8 mouse cellular contexts compared by ENCODE assay signal in the genomic region with DNA sequence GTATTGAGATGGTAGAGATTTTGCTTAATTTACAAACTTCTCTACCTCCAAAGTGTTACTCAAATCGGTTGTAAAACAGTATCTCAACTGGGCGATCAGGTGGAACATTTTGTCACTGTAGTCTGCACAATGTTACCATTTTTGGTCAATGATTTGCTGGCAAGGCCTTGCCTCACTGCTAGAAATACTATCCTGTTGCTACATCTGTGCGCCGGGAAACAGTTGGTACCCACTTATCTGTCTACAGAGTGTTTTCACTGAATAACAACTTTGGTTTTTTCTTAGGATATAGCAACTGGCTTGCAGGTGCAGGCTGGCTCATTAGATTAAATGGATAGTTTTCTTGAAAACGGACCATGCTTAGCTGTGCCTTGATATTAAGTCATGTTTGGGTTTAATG. TPM values are rescaled to one million over a fixed set of nuclear protein-coding genes. Genes with fewer than 3 reads are reported as not detected.
DNase-seq lines count a peak whose midpoint lies in the region; ATAC-seq and TF ChIP-seq lines count a peak whose summit lies in the region.

No protein-coding gene starts in this region.

- H3K9me3 ChIP-seq in heart, embryonic 14.5 days (ENCODE audit: control insufficient read depth, low read length) = no peaks in the 10 kb centered on the region

- WGBS in heart, adult 2 months = 1% methylated on average over 5 of the region's 5 CpGs
- WGBS in heart, embryonic 14.5 days = 1% methylated on average over 5 of the region's 5 CpGs
- 23% methylated on average over 5 of the region's 5 CpGs for WGBS in macrophage (ENCODE audit: missing documents)

- no peak for DNase-seq in heart, adult 2 months
- no peak for DNase-seq in heart, adult 9 months (ENCODE audit: low spot score in 2 of 2)
- peak; percentile 24 to 37 for DNase-seq in adrenal gland, postnatal 36 days
- peak; percentile 31 for DNase-seq in layer of hippocampus, adult 9-10 months (ENCODE audit: low spot score)
- no peak for DNase-seq in spleen, adult 12 weeks (ENCODE audit: low spot score)

- H3K4me3 ChIP-seq in heart, adult 2 months = peak overlapping the region; percentile 79
- peak overlapping the region; percentile 93 to 94 for H3K4me3 ChIP-seq in heart, embryonic 14.5 days (ENCODE audit: control insufficient read depth in 1 of 2, insufficient read depth in 1 of 2, low read depth in 1 of 2, low read length in 2 of 2)
- H3K4me3 ChIP-seq in macrophage (ENCODE audit: inconsistent target) = peak overlapping the region; percentile 72

- intact Hi-C loops in heart, adult 2 months (cut with DNase I) = loop anchor here (5.0 kb wide), 2 partner anchors 91 to 301 kb away; no protein-coding TSS in a partner anchor

- no peak for TF ChIP-seq CTCF in heart, adult 2 months (IDR thresholded peaks at IDR 0.05)

- H3K9ac ChIP-seq in heart, adult 2 months (ENCODE audit: low read depth, low read length) = peak overlapping the region; percentile 76
- peak overlapping the region; percentile 99 for H3K9ac ChIP-seq in heart, embryonic 14.5 days (ENCODE audit: low read length)

- no peak for TF ChIP-seq POLR2A in heart, adult 2 months (IDR thresholded peaks at IDR 0.05; ENCODE audit: insufficient read depth, low read depth, low read length)

- H3K4me1 ChIP-seq in heart, adult 2 months (ENCODE audit: control insufficient read depth, insufficient read depth, low read length) = peaks cover 14% of the 10 kb centered on the region
- peaks cover 5 to 40% of the 10 kb centered on the region in 2 experiments for H3K4me1 ChIP-seq in heart, embryonic 14.5 days (ENCODE audit: control insufficient read depth in 2 of 2, insufficient read depth in 2 of 2, low read length in 2 of 2)

- H3K27ac ChIP-seq in heart, adult 2 months = peak overlapping the region; percentile 93
- H3K27ac ChIP-seq in heart, embryonic 14.5 days (replicated peaks in 1 of 2; ENCODE audit: control insufficient read depth in 1 of 2, insufficient read depth in 1 of 2, low read depth in 2 of 2, low read length in 2 of 2) = peak overlapping the region; percentile 98 to 100
- H3K27ac ChIP-seq in macrophage = peak overlapping the region; percentile 46

- H3K27me3 ChIP-seq in heart, adult 2 months (ENCODE audit: control insufficient read depth, insufficient read depth, low read length) = no peaks in the 10 kb centered on the region
- no peaks in the 10 kb centered on the region for H3K27me3 ChIP-seq in heart, embryonic 14.5 days (ENCODE audit: control insufficient read depth, insufficient read depth, low read length)

- TF ChIP-seq EP300 in heart, adult 2 months (IDR thresholded peaks at IDR 0.05; ENCODE audit: insufficient read depth, low read depth, low read length) = no peak

- no peak for ATAC-seq in heart, embryonic 14.5 days (ENCODE audit: insufficient number of reproducible peaks, insufficient read depth, low FRiP score, low read depth)
- no peak for ATAC-seq in monocyte, adult 5-6 weeks (replicated peaks; ENCODE audit: insufficient number of reproducible peaks, low FRiP score, low TSS enrichment, poor library complexity, severe bottlenecking)

- H3K36me3 ChIP-seq in heart, adult 2 months (ENCODE audit: control insufficient read depth, insufficient read depth, low read length) = peaks cover 11% of the 10 kb centered on the region
- no peaks in the 10 kb centered on the region for H3K36me3 ChIP-seq in heart, embryonic 14.5 days (ENCODE audit: control insufficient read depth, insufficient read depth, low read length)
- no peaks in the 10 kb centered on the region for H3K36me3 ChIP-seq in macrophage (ENCODE audit: inconsistent target)

- peaks cover 5% of the 10 kb centered on the region for H3K79me2 ChIP-seq in heart, adult 2 months (replicated peaks; ENCODE audit: control insufficient read depth, insufficient read depth, low read length)
- H3K79me2 ChIP-seq in macrophage (ENCODE audit: inconsistent target) = peaks cover 55% of the 10 kb centered on the region

- H3K4me2 ChIP-seq in heart, embryonic 14.5 days (ENCODE audit: low read length) = peak overlapping the region; percentile 63

RNA-seq across cellular contexts. Expression of a gene that starts 1.1 kb away (rescaled TPM):
- total RNA-seq in heart, adult 2 months (2021) = 100 to 1,000 TPM; 163 to 166 TPM
- 54.8 and 85.7 TPM in 2 replicates for polyA plus RNA-seq in heart, adult 2 months (2012; rRNA removed)
- total RNA-seq in adrenal gland, postnatal 36 days (2021) = 100 to 1,000 TPM; 227 to 300 TPM
- 1,027 and 1,036 TPM in 2 replicates for polyA plus RNA-seq in heart, embryonic 14.5 days (2014; fragmentation: Nextera tagmentation; extraction: Ambion mirVana)
- total RNA-seq in macrophage (2018; cell fraction: chromatin; rRNA removed) = 10 to 100 TPM in 23 of 26 experiments, 1 to 10 TPM in 3; 9.0 to 49.3 (median 16.0) TPM
- total RNA-seq in macrophage (2018; cell fraction: cytosol; rRNA removed) = 100 to 1,000 TPM; 120 to 178 (median 156) TPM
- total RNA-seq in macrophage (2018; cell fraction: nucleus; rRNA removed) = 10 to 100 TPM; 27.2 to 96.4 (median 51.3) TPM
- 154 to 176 TPM (median 162 TPM) in 3 replicates for polyA plus RNA-seq in macrophage (2018)
- 109 to 168 TPM (median 146 TPM) in 3 replicates for total RNA-seq in monocyte, adult 5-6 weeks (2017)

RNA-seq across cellular contexts. Expression of a gene that starts 53.3 kb away (rescaled TPM):
- total RNA-seq in heart, adult 2 months (2021) = under 1 TPM; 0.25 to 0.26 TPM
- polyA plus RNA-seq in heart, adult 2 months (2012; rRNA removed) = 0.27 and 0.32 TPM in 2 replicates
- under 1 TPM; 0.50 to 0.86 TPM for total RNA-seq in adrenal gland, postnatal 36 days (2021)
- polyA plus RNA-seq in heart, embryonic 14.5 days (2014; fragmentation: Nextera tagmentation; extraction: Ambion mirVana) = 2.1 and 2.2 TPM in 2 replicates
- not detected for total RNA-seq in macrophage (2018; cell fraction: chromatin; rRNA removed)
- under 1 TPM in 6 of 26 experiments, not detected in 20; 0.03 to 0.11 (median 0.06) TPM for total RNA-seq in macrophage (2018; cell fraction: cytosol; rRNA removed)
- under 1 TPM in 3 of 26 experiments, not detected in 23; 0.22 to 0.38 (median 0.27) TPM for total RNA-seq in macrophage (2018; cell fraction: nucleus; rRNA removed)
- 0.10 TPM in 1 of 3 replicates, not detected in the others for polyA plus RNA-seq in macrophage (2018)
- 0.19 to 1.3 TPM (median 1.1 TPM) in 3 replicates for total RNA-seq in monocyte, adult 5-6 weeks (2017)

Comparison
In these comparisons a context has a peak if more than half of its experiments do, and no peak if none do; other contexts are left out.
1. DNase-seq: peak in adrenal gland, postnatal 36 days (2 of 2) and layer of hippocampus, adult 9-10 months (single experiment); none in heart, adult 2 months (0 of 2), heart, adult 9 months (0 of 2) and spleen, adult 12 weeks (single experiment).
2. H3K27ac ChIP-seq: peak in every context shown above with its lines; median percentile 99 in heart, embryonic 14.5 days; 93 in heart, adult 2 months; 46 in macrophage.
3. Peak in every context shown above with its lines, with median percentiles within 50 percentile points of each other: H3K4me3 ChIP-seq.